In the genomic region with DNA sequence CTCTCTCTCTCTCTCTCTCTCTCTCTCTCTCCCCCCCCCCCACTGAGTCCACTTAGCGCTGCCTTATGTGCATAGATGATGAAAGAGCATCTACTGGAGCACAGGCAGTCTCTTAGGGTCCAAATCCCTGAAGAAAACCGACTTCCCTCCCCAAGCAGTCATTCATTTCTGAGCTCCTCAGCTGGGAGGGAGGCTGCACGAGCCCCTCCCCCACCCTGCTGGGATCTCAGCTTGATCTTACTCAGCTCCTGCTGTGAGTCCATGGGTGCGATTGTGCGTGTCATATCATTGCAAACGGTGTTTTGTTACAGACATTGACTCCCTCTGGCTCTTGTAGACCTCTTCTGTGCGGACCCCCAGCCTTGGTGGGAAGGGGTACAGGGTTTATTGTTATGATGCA, we compare ENCODE assay signal across 10 mouse cellular contexts. TPM values are rescaled to one million over a fixed set of nuclear protein-coding genes. Genes with fewer than 3 reads are reported as not detected.
A peak's percentile ranks its signal among the peaks of the same experiment; 100 is the strongest.
DNase-seq lines count a peak whose midpoint lies in the region; ATAC-seq and TF ChIP-seq lines count a peak whose summit lies in the region.
"Had no signal": no experiment of that assay in that cellular context is flagged by ENCODE, and none has a peak within 500 bp of the region (broad histone marks: within the 10 kb centered on the region; RNA-seq: fewer than 3 reads in every experiment).

No protein-coding gene starts in this region.

- H3K9ac ChIP-seq in heart, embryonic 12.5 days, result no peak overlapping the region
- H3K9ac ChIP-seq in forebrain, postnatal 0 days, result no peak overlapping the region
- H3K9ac ChIP-seq in midbrain, embryonic 12.5 days (replicated peaks), result no peak overlapping the region

- no peak overlapping the region for H3K27ac ChIP-seq in heart, embryonic 12.5 days (ENCODE audit: poor library complexity, severe bottlenecking)
- no peak overlapping the region for H3K27ac ChIP-seq in forebrain, postnatal 0 days (ENCODE audit: low read depth, low read length)
- no peak overlapping the region for H3K27ac ChIP-seq in midbrain, embryonic 12.5 days (replicated peaks)

- peaks cover 16% of the 10 kb centered on the region for H3K27me3 ChIP-seq in heart, embryonic 12.5 days (replicated peaks)
- H3K27me3 ChIP-seq in forebrain, postnatal 0 days (ENCODE audit: insufficient read depth, low read length), result no peaks in the 10 kb centered on the region
- H3K27me3 ChIP-seq in midbrain, embryonic 12.5 days, result peaks cover 3% of the 10 kb centered on the region; the same call in 1 of the 2 replicates

- peak overlapping the region; percentile 6; the same call in 1 of the 2 replicates for H3K4me2 ChIP-seq in heart, embryonic 12.5 days
- H3K4me2 ChIP-seq in forebrain, postnatal 0 days (ENCODE audit: low read depth), result peak overlapping the region; percentile 24
- peak overlapping the region; percentile 42 for H3K4me2 ChIP-seq in midbrain, embryonic 12.5 days (replicated peaks)

- no peak overlapping the region for H3K4me3 ChIP-seq in heart, embryonic 12.5 days
- no peak overlapping the region for H3K4me3 ChIP-seq in forebrain, postnatal 0 days (ENCODE audit: low read depth, low read length)
- H3K4me3 ChIP-seq in midbrain, embryonic 12.5 days, result peak overlapping the region; percentile 13; the same call in 1 of the 2 replicates

- TF ChIP-seq CTCF in forebrain, postnatal 0 days (IDR thresholded peaks at IDR 0.05; ENCODE audit: low read depth), result no peak

- H3K4me1 ChIP-seq in heart, embryonic 12.5 days (replicated peaks), result peaks cover 28% of the 10 kb centered on the region
- no peaks in the 10 kb centered on the region; the same call in 1 of the 2 replicates for H3K4me1 ChIP-seq in forebrain, postnatal 0 days (ENCODE audit: insufficient read depth)
- H3K4me1 ChIP-seq in midbrain, embryonic 12.5 days, result 0 out of 2 replicates have a peak, but pooled peaks cover 3% of the 10 kb centered on the region

- ATAC-seq in heart, embryonic 12.5 days (ENCODE audit: insufficient number of reproducible peaks, low FRiP score), result no peak
- ATAC-seq in forebrain, postnatal 0 days, result peak; percentile 45
- no peak for ATAC-seq in midbrain, embryonic 12.5 days (ENCODE audit: low FRiP score, low read depth)
- ATAC-seq: CD4-positive, CD25-positive, alpha-beta regulatory T cell, adult 4 months had no signal

- H3K36me3 ChIP-seq in heart, embryonic 12.5 days, result no peaks in the 10 kb centered on the region
- H3K36me3 ChIP-seq in forebrain, postnatal 0 days (ENCODE audit: insufficient read depth), result no peaks in the 10 kb centered on the region
- no peaks in the 10 kb centered on the region for H3K36me3 ChIP-seq in midbrain, embryonic 12.5 days

- WGBS in heart, embryonic 12.5 days, result 13% methylated on average over 7 of the region's 7 CpGs
- 8% methylated on average over 7 of the region's 7 CpGs for WGBS in forebrain, postnatal 0 days
- 10% methylated on average over 7 of the region's 7 CpGs for WGBS in midbrain, embryonic 12.5 days

- no peak for DNase-seq in heart, adult 18-20 months
- peak; percentile 52 for DNase-seq in ZHBTc4 (ENCODE audit: low read depth, low spot score)
- peak; percentile 38 for DNase-seq in forebrain, postnatal 0 days
- DNase-seq in urinary bladder, postnatal 10 days (ENCODE audit: low spot score), result no peak
- DNase-seq in yolk sac, embryonic 10.5 days (ENCODE audit: low spot score), result no peak
- DNase-seq in adrenal gland, postnatal 36 days, result no peak

- no peaks in the 10 kb centered on the region for H3K9me3 ChIP-seq in heart, embryonic 12.5 days (replicated peaks)
- H3K9me3 ChIP-seq in forebrain, postnatal 0 days (ENCODE audit: low read length), result no peaks in the 10 kb centered on the region
- no peaks in the 10 kb centered on the region for H3K9me3 ChIP-seq in midbrain, embryonic 12.5 days

RNA-seq across cellular contexts. Expression of gene Scnn1b, which starts 35.1 kb away (rescaled TPM):
- polyA plus RNA-seq in heart, embryonic 12.5 days (2016; fragmentation: Nextera tagmentation; extraction: Ambion mirVana), result not detected in 2 replicates
- total RNA-seq in heart, adult 18-20 months (2021), result not detected
- 0.31 and 0.67 TPM in 2 replicates for total RNA-seq in forebrain, postnatal 0 days (2014; rRNA removed)
- polyA plus RNA-seq in forebrain, postnatal 0 days (2015; fragmentation: Nextera tagmentation; extraction: Ambion mirVana), result 0.24 and 0.54 TPM in 2 replicates
- polyA plus RNA-seq in midbrain, embryonic 12.5 days (2016; fragmentation: Nextera tagmentation; extraction: Ambion mirVana), result not detected in 2 replicates
- under 1 TPM in 1 of 2 experiments, not detected in 1; 0.23 TPM for total RNA-seq in adrenal gland, postnatal 36 days (2021)
- total RNA-seq: liver, adult 2 months had no signal
- polyA plus RNA-seq: CD4-positive, CD25-positive, alpha-beta regulatory T cell, adult 4 months; liver, adult 2 months had no signal

Comparison
In these comparisons a context has a peak if more than half of its experiments do, and no peak if none do; other contexts are left out.
1. DNase-seq: peak in ZHBTc4 (single experiment) and forebrain, postnatal 0 days (single experiment); none in heart, adult 18-20 months (0 of 2), urinary bladder, postnatal 10 days (single experiment), yolk sac, embryonic 10.5 days (single experiment) and adrenal gland, postnatal 36 days (0 of 2).
2. Peak in every context shown above with its lines, with median percentiles within 50 percentile points of each other: H3K4me2 ChIP-seq.